Mouse (Mus musculus): ENCODE data around the gene Ern2.

The Ern2 gene

GRCm38 (mm10) chr7:122158915-122159902, 26.8 kb downstream of the Ern2 start, which contains the start of gene Plk1:
Gene Plk1, plus strand, starts transcription at chr7:122159439.
- DNase-seq (ENCODE audit: low read depth, low spot score): peak; percentile 75

GRCm38 (mm10) chr7:122158488-122158887, 27.5 kb downstream of the Ern2 start:
- DNase-seq (ENCODE audit: low read depth, low spot score): no peak

DNA sequence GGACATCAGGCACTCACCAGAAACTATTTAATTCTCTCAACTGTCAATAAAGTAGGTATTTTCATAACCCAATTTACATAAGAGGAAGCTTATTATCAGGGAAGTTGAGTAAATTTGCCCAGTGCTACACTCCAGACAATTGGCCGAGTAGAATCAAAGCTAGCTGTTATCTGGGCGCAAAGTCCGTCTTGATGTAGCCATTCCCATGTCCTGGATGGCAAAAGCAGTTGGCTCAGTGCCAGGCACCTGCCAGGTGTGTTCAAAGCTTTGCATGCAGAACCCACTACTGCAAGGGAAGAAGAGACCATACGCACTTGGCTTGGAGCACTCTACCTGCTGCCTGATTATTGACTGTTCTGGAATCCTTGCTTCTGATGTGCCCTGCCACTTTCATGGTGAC, 33.5 kb downstream of the Ern2 start:
- no peak for DNase-seq (ENCODE audit: low read depth, low spot score)

DNA sequence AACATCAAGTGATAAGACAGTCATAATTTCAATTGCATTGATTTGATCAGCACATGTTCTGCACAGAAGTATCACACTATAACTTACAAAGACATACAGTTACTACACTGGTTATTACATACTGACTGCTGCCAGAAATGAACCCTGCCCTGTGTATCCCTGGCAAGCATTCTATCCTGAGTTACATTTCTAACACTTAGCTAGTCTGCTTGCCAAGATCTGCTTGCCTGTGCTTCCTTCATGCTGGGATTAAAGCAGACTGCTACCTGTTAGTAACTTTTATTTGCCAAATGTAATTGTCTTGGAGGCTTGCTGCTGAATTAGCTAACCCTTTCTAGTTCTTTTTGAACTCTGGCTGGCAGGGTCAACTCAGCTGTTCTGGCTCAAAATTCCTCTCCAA, 45.0 kb downstream of the Ern2 start:
- no peak for DNase-seq (ENCODE audit: low read depth, low spot score)

GRCm38 (mm10) chr7:122138190-122138589, 47.8 kb downstream of the Ern2 start:
- no peak for DNase-seq (ENCODE audit: low read depth, low spot score)

DNA sequence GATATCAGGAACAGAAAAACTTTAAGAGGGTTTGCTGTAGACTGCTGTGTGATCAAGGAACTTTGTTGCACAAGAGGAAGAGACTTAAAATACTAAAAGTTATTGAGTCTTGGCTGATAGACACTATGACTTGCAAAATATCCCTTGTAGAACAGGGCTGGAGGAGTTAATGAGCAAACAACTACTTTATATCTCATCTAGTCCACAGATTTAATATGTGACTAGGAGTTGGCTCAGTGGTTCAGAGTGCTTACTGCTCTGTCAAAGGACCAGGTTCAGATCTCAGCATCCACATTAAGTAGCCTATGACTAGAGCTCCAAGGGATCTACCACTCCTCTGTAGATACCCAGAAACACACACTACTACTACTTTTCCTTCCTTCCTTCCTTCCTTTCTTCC, 48.9 kb downstream of the Ern2 start:
- no peak for DNase-seq (ENCODE audit: low read depth, low spot score)

GRCm38 (mm10) chr7:122135070-122135469, 50.9 kb downstream of the Ern2 start:
- no peak for DNase-seq (ENCODE audit: low read depth, low spot score)

GRCm38 (mm10) chr7:122133338-122133625, 52.7 kb downstream of the Ern2 start:
- no peak for DNase-seq (ENCODE audit: low read depth, low spot score)

GRCm38 (mm10) chr7:122132497-122133337, 53.3 kb downstream of the Ern2 start, which contains the start of the genes Palb2 and Dctn5:
Gene Palb2, minus strand, starts transcription at chr7:122132985.
Gene Dctn5, plus strand, starts transcription at chr7:122133041.
- peak; percentile 96 for DNase-seq (ENCODE audit: low read depth, low spot score)

- no peak for DNase-seq (ENCODE audit: low read depth, low spot score)
Observed at GRCm38 (mm10) chr7:122131834-122132233, 54.2 kb downstream of the Ern2 start.

- no peak for DNase-seq (ENCODE audit: low read depth, low spot score)
Observed at GRCm38 (mm10) chr7:122126946-122127345, 59.1 kb downstream of the Ern2 start.

GRCm38 (mm10) chr7:122125636-122126035, 60.4 kb downstream of the Ern2 start:
- no peak for DNase-seq (ENCODE audit: low read depth, low spot score)

- DNase-seq (ENCODE audit: low read depth, low spot score): no peak
Observed at GRCm38 (mm10) chr7:122123518-122123917, 62.5 kb downstream of the Ern2 start.
